Mouse (Mus musculus): Measurements from ENCODE around the gene Pcp2.
"Not testable (repeated sequence)": the region's sequence is repeated elsewhere in the genome, so short reads cannot be mapped to it uniquely, and the experiment has no call there.

Pcp2 gene

GRCm38 (mm10) chr8:3621199-3621970, 4.0 kb downstream of the Pcp2 start, which contains the start of the genes Xab2 and Pet100:
TSS of gene Xab2 (minus strand) at chr8:3621316.
TSS of gene Pet100 (plus strand) at chr8:3621548.
- peak; percentile 99 for DNase-seq (ENCODE audit: low read depth, low spot score)

GRCm38 (mm10) chr8:3609816-3610150, 15.6 kb downstream of the Pcp2 start:
- no peak for DNase-seq (ENCODE audit: low read depth, low spot score)

GRCm38 (mm10) chr8:3609046-3609815, 16.1 kb downstream of the Pcp2 start:
- DNase-seq (ENCODE audit: low read depth, low spot score), result no peak

DNA sequence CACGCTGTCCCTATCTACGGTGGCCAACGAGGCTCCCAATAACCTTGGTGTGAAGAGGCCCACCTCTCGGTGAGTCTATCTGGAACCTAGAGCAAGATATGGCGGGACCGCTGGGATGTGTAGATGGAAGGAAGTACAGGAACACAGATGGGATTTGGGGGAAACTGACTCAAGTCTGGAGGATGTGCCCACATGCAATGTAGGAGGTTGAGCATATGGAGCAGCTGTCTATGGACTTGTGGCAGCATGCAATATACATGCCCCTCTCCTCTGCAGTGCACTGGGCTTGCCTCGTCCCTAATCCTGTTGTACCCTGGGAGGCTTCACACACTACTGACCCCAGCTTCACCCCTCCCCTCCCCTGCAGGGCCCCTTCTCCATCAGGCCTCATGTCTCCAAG, 17.5 kb downstream of the Pcp2 start:
- DNase-seq (ENCODE audit: low read depth, low spot score), result no peak

- DNase-seq (ENCODE audit: low read depth, low spot score), result no peak
These were observed 18.8 kb downstream of the Pcp2 start for GRCm38 (mm10) chr8:3606593-3606992.

- no peak for DNase-seq (ENCODE audit: low read depth, low spot score)
These were observed 21.9 kb downstream of the Pcp2 start for GRCm38 (mm10) chr8:3603439-3603838.

GRCm38 (mm10) chr8:3600401-3600800, 24.9 kb downstream of the Pcp2 start:
- no peak for DNase-seq (ENCODE audit: low read depth, low spot score)

DNA sequence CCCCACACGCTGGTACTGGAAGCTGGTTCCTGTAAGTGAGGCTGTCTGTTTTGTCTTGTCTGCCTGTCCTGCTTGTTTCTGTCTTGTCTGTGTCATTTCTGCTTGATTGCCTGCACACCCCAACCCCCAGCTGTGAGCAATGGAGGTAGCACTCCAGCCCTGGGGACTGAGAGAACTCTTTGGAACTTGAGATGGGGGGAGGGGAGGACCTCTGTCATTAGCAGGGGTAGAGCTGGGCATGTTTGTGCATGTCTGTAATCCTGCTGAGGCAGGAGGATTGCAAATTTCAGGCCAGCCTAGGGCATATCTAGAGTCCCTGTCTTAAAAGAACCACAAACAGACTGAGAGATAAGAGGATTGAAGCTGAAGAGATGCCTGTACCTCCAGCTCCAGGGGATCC, 26.1 kb downstream of the Pcp2 start:
- DNase-seq (ENCODE audit: low read depth, low spot score), result no peak

GRCm38 (mm10) chr8:3598054-3598453, 27.3 kb downstream of the Pcp2 start:
- DNase-seq (ENCODE audit: low read depth, low spot score), result no peak

DNA sequence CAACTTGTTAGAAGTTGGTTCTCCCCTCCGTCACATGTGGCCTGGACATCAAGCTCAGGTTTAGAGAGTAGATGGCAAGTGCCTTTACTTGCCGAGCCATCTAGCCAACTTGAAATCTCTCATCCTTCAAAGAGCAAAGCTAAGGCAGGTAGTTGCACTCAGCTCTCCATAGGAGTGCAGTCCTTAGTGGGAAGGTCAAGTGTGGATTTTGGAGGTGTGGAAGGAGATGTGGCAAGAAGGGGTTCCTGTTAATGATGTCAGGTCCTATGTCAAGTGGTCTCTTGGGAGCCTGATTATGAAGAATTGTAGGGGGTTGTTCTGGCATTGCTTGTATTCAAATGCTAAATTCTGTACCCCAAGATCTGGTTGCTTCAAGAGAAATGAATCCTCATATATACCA, 30.9 kb downstream of the Pcp2 start:
- no peak for DNase-seq (ENCODE audit: low read depth, low spot score)

DNA sequence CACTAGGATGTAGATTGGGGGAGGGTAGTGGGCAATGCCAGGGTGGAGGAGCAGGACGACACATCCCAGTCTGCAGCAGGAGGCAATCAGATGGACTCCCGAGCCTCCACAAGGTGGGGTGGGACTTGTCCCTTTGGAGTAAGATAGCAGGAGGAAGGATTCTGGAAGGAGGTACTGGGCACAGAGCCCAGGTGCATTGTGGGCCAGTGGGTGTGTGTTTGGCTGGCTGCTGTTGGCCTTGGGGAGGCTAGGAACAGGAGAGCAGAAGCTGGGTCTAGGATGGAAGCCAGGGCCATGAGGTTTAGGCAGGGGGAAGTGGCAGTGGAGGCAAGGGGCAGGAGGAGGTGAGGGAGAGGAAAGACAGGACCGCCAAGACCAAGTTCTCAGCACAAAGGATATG, 31.9 kb downstream of the Pcp2 start:
- no peak for DNase-seq (ENCODE audit: low read depth, low spot score)

DNA sequence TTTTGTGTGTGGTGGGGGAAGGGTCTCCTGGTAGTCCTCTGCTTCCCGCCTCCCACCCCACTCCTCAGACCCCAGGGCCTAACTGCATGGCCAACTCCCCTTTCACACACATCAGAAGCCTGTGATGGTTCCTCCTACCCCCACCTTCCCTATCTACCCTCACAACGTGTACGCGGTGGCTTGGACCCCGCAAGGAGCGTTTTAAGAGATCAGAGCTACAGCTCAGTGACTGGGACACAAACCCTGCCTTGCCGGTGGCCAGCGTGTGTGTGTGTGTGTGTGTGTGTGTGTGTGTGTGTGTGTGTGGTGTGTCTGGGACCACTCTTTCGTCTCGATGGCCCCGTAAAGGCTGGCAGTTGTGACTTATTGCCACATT, 37.1 kb downstream of the Pcp2 start:
- no peak for DNase-seq (ENCODE audit: low read depth, low spot score)

DNA sequence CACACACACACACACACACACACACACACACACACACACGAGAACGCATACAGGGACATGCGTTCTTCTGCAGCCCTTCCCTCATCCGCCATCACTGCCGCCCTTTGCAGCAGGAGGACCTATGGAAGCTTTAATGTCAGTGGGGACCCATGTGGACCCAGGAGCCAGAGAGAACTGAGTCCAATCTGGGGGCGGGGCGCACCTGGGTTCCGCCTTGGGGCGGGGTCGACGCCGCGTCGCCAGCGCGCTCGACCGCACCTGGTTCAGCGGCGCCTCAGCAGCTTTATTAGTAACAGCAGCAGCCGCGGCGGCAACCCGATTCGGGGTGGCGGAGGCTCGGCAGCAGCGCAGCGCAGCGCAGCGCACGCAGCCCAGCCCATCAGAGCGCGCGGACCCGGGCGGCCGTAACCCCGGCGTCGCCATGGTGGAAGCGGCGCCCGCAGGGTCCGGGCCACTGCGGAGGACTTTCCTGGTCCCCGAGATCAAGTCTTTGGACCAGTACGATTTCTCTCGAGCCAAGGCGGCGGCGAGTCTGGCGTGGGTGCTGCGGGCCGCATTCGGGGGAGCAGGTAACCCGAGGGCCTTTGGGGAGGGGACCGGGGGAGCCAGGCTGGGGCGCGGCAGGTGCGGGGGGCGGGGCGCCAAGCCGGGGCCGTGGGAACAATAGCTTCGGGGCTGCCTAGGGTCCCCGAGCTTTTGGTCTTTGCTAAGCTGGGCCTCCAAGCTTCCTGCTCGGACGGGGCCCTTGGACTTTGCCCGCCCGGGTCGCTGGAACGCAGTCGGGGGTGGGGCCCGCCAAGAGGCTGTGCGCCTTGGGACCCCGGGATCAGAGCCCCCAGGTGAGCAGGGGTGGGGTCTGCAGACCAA, 37.7 kb downstream of the Pcp2 start:
- peak; percentile 42 for DNase-seq (ENCODE audit: low read depth, low spot score)

GRCm38 (mm10) chr8:3586993-3587390, 38.4 kb downstream of the Pcp2 start, which contains the start of gene Camsap3:
TSS of gene Camsap3 (plus strand) at chr8:3587293.
- DNase-seq (ENCODE audit: low read depth, low spot score), result no peak

DNA sequence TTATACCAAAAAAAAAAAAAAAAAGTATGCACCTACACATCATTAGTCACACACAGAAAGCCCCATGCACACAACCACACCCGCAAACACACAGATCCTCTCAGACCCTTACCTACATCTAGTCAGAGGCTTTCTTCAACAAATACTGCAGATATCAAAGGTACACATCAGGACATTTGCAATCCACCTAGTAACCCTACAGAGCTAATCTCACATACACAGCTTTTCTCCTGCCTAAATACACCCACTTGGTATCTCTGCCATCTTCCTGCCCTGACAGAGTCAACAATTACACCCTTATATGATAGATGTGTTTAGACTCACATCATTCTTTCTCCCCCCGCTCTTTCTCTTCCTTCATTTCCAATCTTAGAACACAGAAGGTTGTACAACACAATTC, 38.9 kb downstream of the Pcp2 start:
- DNase-seq (ENCODE audit: low read depth, low spot score), result no peak

DNA sequence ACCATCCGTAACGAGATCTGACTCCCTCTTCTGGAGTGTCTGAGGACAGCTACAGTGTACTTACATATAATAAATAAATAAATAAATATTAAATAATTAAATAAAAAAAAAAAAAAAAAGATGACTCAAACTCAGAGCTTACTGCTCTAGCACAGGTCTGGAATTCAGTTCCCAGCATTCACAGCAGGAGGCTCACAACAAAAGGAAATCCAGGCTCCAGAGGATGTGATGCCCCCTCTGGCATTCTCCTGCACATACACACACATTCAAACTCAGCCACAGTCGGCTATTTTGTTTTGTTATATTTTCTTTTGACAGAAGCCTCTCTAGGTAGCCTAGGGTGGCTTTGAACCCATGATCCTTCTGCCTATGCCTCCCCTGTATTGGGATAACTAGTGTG, 43.4 kb downstream of the Pcp2 start:
- DNase-seq (ENCODE audit: low read depth, low spot score), result not testable (repeated sequence)

DNA sequence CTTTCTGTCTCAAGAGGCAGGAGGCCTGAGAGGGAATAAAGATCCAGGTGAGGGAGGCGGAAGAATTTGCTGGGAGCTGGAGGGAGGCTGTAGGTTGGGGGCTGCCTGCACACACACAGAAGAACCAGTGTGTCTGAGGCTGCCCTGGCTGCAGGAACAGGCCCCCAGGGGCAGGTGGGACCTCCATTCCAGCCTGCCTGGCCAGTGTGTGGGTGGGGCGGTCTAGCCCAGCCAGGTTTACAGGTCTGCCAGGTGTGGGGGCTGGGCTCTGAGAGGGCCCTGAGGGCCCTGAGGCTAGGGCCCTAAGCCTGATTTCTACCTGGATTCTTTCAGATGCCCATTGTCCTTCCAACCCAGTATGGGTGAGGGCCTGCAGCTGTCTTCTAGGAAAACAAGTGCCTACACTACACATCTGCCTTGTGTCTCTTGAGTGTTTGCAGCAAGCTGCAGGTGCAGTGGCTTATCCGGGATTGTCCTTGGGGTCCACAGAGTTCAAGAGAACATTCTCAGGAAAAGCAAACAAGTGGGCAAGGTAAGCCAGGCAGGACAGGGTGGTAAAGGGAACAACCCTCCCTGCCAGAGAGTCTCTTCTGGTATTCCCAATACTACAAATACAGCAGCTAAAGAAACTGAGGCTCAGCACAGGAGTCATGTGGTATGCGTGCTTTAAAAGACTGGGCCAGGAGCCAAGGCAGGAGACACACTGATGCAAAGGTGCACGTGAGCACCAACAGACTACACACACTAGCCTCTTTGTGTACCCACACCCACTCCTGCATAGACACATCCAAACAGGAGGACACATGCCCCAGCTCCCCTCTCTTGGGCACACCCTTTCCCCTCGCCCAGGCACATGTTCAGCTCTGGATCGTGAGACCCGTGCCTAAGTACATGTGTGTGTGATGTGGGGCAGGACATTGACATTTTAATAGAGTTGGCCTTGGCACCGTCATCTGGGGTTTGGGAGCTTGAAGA, 45.7 kb downstream of the Pcp2 start:
- no peak for DNase-seq (ENCODE audit: low read depth, low spot score)

GRCm38 (mm10) chr8:3576211-3576960, 49.0 kb downstream of the Pcp2 start:
- no peak for DNase-seq (ENCODE audit: low read depth, low spot score)

DNA sequence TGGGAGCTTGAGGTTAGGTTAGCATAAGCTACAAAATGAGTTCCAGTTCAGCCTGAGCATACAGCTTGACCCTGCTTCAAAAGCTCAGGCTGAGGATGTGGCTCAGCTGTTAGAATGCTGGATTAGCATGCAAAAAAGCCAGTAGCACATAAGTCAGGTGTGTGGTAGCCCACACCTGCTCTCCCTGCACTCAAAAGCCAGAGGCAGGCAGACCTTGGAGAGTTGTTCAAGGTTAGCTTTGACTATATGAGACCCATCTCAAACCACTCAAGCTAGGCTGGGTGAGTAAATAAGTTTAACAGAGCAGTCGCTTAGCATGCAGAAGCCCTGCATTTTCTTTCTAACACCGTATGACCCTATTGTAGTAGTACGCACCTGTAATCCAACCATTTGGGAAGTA, 50.8 kb downstream of the Pcp2 start:
- no peak for DNase-seq (ENCODE audit: low read depth, low spot score)
